Mouse (Mus musculus): ENCODE data around the gene Oosp3. TPM values are rescaled to one million over a fixed set of nuclear protein-coding genes. Genes with fewer than 3 reads are reported as not detected.

Gene Oosp3
- not detected in 2 replicates for polyA plus RNA-seq (2012; rRNA removed)

DNA sequence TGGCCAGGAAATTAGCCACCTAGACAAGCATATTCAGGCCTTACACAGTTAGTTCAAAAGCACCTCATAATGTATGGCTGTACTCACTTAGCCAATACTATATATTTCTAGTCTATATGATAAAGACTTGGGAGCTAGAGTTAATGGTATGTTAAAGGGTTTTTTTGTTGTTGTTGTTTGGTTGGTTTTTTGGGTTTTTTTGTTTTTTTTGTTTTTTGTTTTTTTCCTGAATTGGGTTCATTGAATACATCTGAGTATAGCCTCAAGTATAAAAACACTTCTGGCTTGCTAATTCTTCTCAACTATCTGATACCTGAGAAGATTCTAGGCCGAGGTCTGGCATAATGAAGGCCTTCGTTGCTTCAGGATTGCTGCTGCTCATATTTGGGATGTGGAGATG is at the start of gene Oosp3:
TSS of gene Oosp3 (plus strand) at position 301 of the 400 bp plus-strand sequence.
- no peak for TF ChIP-seq POLR2A (IDR thresholded peaks at IDR 0.05; ENCODE audit: borderline replicate concordance, insufficient read depth, low read length)
- no peak for TF ChIP-seq CTCF (IDR thresholded peaks at IDR 0.05; ENCODE audit: borderline replicate concordance, insufficient read depth, low read depth, low read length)
- no peak within 1 kb of the TSS for H3K27ac ChIP-seq (ENCODE audit: insufficient read depth, low read length)
- no peak for DNase-seq
- H3K4me1 ChIP-seq (ENCODE audit: control insufficient read depth, insufficient read depth, low read length), result no peaks in the 10 kb centered on the region
- H3K27me3 ChIP-seq (ENCODE audit: control insufficient read depth, insufficient read depth, low read length), result no peaks in the 10 kb centered on the region
- WGBS, result 76% methylated on average over 2 of the region's 2 CpGs
- H3K4me3 ChIP-seq (replicated peaks; ENCODE audit: insufficient read depth, low read depth, low read length), result no peak within 1 kb of the TSS

DNA sequence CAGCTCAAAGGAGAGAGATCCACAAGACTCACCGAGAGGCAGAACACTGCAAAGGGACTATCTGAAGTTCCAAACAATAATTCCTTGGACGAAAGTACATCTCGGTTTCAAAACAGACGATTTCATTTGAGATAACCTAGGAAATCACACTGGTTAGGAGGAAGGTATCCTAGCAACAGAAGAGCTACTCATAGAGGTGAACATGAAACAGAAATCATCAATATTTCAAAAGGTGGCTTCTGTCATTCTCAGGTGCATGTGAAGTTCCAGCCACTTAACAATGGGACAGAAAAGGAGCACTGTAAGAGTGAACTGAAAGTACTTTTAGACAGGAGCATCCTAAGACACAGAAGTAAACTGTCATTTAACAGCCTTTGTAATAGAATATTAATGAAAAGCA is 47.3 kb upstream of the Oosp3 start:
- H3K27me3 ChIP-seq (ENCODE audit: control insufficient read depth, insufficient read depth, low read length), result no peaks in the 10 kb centered on the region
- no peak for TF ChIP-seq POLR2A (IDR thresholded peaks at IDR 0.05; ENCODE audit: borderline replicate concordance, insufficient read depth, low read length)
- no peak for TF ChIP-seq CTCF (IDR thresholded peaks at IDR 0.05; ENCODE audit: borderline replicate concordance, insufficient read depth, low read depth, low read length)
- DNase-seq, result no peak
- H3K4me1 ChIP-seq (ENCODE audit: control insufficient read depth, insufficient read depth, low read length), result no peaks in the 10 kb centered on the region
- no peak overlapping the region for H3K27ac ChIP-seq (ENCODE audit: insufficient read depth, low read length)
- WGBS, result 70% methylated on average over 4 of the region's 4 CpGs
- no peak overlapping the region for H3K4me3 ChIP-seq (replicated peaks; ENCODE audit: insufficient read depth, low read depth, low read length)

DNA sequence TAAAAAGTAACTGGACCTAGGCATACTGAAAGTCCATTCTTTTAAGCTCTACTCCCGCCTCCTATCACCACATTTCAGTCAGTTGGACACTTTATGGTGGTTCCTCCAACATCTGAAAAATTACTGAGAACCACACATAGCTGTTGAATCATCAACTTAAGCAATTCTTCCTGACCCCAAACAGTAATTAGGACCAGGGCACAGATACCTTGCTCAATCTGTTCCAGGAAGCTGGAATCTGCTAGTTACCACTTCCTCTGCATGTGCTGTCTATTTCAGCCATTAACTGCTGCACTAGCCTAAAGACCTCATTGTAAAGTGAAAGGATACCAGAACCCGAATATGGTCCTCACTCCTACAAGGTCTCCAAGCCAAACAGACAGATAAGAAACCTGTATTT is 37.7 kb upstream of the Oosp3 start:
- no peak for DNase-seq

DNA sequence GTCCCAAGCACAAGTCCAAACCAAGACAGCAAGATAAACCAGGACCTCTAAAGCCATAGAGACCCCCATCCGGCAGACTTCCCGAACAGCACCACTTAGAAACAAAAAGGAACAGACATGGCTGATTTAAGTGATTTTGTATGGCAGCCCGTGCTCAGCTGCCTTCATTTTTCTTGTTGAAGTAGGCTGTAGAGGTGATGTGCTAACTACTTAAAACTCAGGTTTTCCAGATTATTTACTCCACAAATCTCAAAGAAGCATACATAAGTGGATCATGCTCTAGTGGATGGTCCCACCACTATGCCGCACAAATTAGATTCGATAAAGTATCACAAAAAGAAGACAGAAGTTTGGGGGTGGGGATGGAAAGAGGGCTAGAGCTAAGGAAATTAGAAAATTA is 36.4 kb upstream of the Oosp3 start, which contains the start of gene Oosp2:
TSS of gene Oosp2 (minus strand) at position 101 of the 400 bp plus-strand sequence.
- 85% methylated on average over 5 of the region's 5 CpGs for WGBS
- no peak within 1 kb of the TSS for H3K4me3 ChIP-seq (replicated peaks; ENCODE audit: insufficient read depth, low read depth, low read length)
- no peak within 1 kb of the TSS for H3K27ac ChIP-seq (ENCODE audit: insufficient read depth, low read length)
- H3K27me3 ChIP-seq (ENCODE audit: control insufficient read depth, insufficient read depth, low read length), result no peaks in the 10 kb centered on the region
- no peak for TF ChIP-seq POLR2A (IDR thresholded peaks at IDR 0.05; ENCODE audit: borderline replicate concordance, insufficient read depth, low read length)
- TF ChIP-seq CTCF (IDR thresholded peaks at IDR 0.05; ENCODE audit: borderline replicate concordance, insufficient read depth, low read depth, low read length), result no peak
- H3K4me1 ChIP-seq (ENCODE audit: control insufficient read depth, insufficient read depth, low read length), result no peaks in the 10 kb centered on the region
- no peak for DNase-seq

More for the DNA sequence above, 37.7 kb upstream of the Oosp3 start:
- 60% methylated on average over 2 of the region's 2 CpGs for WGBS
- H3K27me3 ChIP-seq (ENCODE audit: control insufficient read depth, insufficient read depth, low read length), result no peaks in the 10 kb centered on the region
- H3K4me1 ChIP-seq (ENCODE audit: control insufficient read depth, insufficient read depth, low read length), result no peaks in the 10 kb centered on the region
- TF ChIP-seq POLR2A (IDR thresholded peaks at IDR 0.05; ENCODE audit: borderline replicate concordance, insufficient read depth, low read length), result no peak
- no peak for TF ChIP-seq CTCF (IDR thresholded peaks at IDR 0.05; ENCODE audit: borderline replicate concordance, insufficient read depth, low read depth, low read length)
- no peak overlapping the region for H3K4me3 ChIP-seq (replicated peaks; ENCODE audit: insufficient read depth, low read depth, low read length)
- H3K27ac ChIP-seq (ENCODE audit: insufficient read depth, low read length), result no peak overlapping the region

DNA sequence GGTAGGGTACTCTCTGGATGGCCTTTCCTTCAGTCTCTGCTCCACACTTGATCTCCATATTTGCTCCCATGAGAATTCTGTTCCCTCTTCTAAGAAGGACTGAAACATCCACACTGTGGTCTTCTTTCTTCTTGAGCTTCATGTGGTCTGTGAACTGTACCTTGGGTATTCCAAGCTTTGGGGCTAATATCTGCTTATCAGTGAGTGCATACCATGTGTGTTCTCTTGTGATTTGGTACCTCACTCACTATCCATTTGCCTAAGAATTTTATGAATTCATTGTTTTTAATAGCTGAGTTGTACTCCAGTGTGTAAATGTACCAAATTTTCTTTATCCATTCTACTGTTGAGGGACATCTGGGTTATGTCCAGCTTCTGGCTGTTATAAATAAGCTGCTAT is 35.3 kb upstream of the Oosp3 start:
- TF ChIP-seq CTCF (IDR thresholded peaks at IDR 0.05; ENCODE audit: borderline replicate concordance, insufficient read depth, low read depth, low read length) (no peak), POLR2A (IDR thresholded peaks at IDR 0.05; ENCODE audit: borderline replicate concordance, insufficient read depth, low read length) (no peak)
- DNase-seq, result no peak
- Histone ChIP-seq H3K27ac (ENCODE audit: insufficient read depth, low read length) (no peak overlapping the region), H3K4me1 (ENCODE audit: control insufficient read depth, insufficient read depth, low read length) (no peaks in the 10 kb centered on the region), H3K27me3 (ENCODE audit: control insufficient read depth, insufficient read depth, low read length) (no peaks in the 10 kb centered on the region), H3K4me3 (replicated peaks; ENCODE audit: insufficient read depth, low read depth, low read length) (no peak overlapping the region)

DNA sequence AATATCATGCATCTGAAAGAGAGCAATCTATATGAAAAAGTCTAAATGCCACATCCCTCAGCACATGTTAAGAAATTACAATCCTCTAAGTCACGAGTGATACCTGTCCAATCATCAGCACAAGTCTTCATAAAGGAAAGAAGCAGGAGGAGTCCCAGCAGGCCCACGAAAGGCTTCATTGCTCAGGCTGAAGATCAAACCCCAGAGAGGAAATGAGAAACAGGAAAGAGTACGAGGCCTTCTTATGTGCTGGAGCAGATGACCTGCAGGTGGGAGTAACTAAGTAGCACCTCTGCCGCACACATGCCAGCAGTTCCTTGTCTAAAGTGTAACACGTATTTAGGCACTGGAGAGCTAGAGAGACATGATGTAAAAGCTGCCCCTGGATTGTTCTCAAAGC is 6.0 kb upstream of the Oosp3 start, which contains the start of gene Oosp1:
TSS of gene Oosp1 (minus strand) at position 312 of the 400 bp plus-strand sequence.
- no peak for DNase-seq
- no peak within 1 kb of the TSS for H3K4me3 ChIP-seq (replicated peaks; ENCODE audit: insufficient read depth, low read depth, low read length)
- WGBS, result 67% methylated on average over 5 of the region's 5 CpGs
- H3K27ac ChIP-seq (ENCODE audit: insufficient read depth, low read length), result no peak within 1 kb of the TSS
- no peak for TF ChIP-seq CTCF (IDR thresholded peaks at IDR 0.05; ENCODE audit: borderline replicate concordance, insufficient read depth, low read depth, low read length)
- no peak for TF ChIP-seq POLR2A (IDR thresholded peaks at IDR 0.05; ENCODE audit: borderline replicate concordance, insufficient read depth, low read length)
- no peaks in the 10 kb centered on the region for H3K27me3 ChIP-seq (ENCODE audit: control insufficient read depth, insufficient read depth, low read length)
- no peaks in the 10 kb centered on the region for H3K4me1 ChIP-seq (ENCODE audit: control insufficient read depth, insufficient read depth, low read length)

DNA sequence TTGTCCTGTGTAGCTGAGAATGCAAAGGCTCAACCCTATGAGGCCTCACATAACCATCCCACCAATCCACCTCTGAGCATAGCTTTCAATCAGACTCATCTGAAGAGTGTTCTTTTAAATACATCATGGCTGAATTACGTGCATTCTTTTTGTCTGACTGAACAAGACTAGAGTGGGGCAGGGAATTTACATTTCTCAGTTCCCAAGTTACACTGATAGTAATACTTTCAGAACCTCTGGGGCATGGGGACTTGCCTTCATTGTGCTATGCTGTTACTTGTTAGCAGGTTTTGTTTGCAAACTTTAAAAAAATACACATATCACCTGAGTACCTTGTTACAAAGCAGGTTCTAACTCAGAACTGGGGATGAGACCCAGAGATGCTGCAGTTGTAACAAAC is 5.4 kb upstream of the Oosp3 start:
- no peak for DNase-seq
- TF ChIP-seq POLR2A (IDR thresholded peaks at IDR 0.05; ENCODE audit: borderline replicate concordance, insufficient read depth, low read length) (no peak), CTCF (IDR thresholded peaks at IDR 0.05; ENCODE audit: borderline replicate concordance, insufficient read depth, low read depth, low read length) (no peak)
- WGBS, result 43% methylated on average over 1 of the region's 1 CpGs
- no peaks in the 10 kb centered on the region for H3K27me3 ChIP-seq (ENCODE audit: control insufficient read depth, insufficient read depth, low read length)
- no peak overlapping the region for H3K27ac ChIP-seq (ENCODE audit: insufficient read depth, low read length)
- no peak overlapping the region for H3K4me3 ChIP-seq (replicated peaks; ENCODE audit: insufficient read depth, low read depth, low read length)
- H3K4me1 ChIP-seq (ENCODE audit: control insufficient read depth, insufficient read depth, low read length), result no peaks in the 10 kb centered on the region

DNA sequence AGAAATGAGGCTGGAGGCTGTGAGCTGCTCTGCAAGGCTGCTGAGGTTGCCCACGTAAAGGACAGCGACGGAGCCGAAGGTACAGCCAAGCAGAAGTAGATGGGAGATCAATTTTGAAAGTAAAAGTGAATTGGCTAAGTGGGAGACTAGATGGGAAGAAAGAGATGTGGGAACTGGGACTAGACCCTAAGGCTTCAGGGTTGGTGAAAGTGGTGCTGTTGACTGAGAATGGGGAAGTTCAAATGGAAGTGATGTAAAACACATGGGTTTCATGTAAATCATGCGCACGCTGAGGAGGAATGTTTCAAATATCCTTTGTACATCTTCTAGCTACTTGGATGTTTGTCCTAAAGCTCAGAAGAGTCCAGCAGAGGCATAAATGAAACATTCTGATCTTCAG is 1.5 kb downstream of the Oosp3 start:
- Histone ChIP-seq H3K4me3 (replicated peaks; ENCODE audit: insufficient read depth, low read depth, low read length) (no peak overlapping the region), H3K27me3 (ENCODE audit: control insufficient read depth, insufficient read depth, low read length) (no peaks in the 10 kb centered on the region), H3K27ac (ENCODE audit: insufficient read depth, low read length) (no peak overlapping the region), H3K4me1 (ENCODE audit: control insufficient read depth, insufficient read depth, low read length) (no peaks in the 10 kb centered on the region)
- TF ChIP-seq CTCF (IDR thresholded peaks at IDR 0.05; ENCODE audit: borderline replicate concordance, insufficient read depth, low read depth, low read length), result no peak
- no peak for TF ChIP-seq POLR2A (IDR thresholded peaks at IDR 0.05; ENCODE audit: borderline replicate concordance, insufficient read depth, low read length)
- 93% methylated on average over 6 of the region's 6 CpGs for WGBS
- no peak for DNase-seq

Measured in cerebellum, adult 2 months (tissue).